Mouse (Mus musculus) brain, embryonic 14.5 days (tissue): ENCODE data around the gene Mettl21e.

Experiments
- CTCF ChIP-seq: fragments of 200-500 bp; IDR thresholded peaks from 2 replicates; pipeline ENCODE4 v1.5.1; 2012; ENCODE audit warnings: inconsistent platforms, mild to moderate bottlenecking, moderate library complexity, borderline replicate concordance; ENCODE audit not compliant: insufficient read depth, insufficient read length; ENCODE audit errors: extremely low read depth
- POLR2A ChIP-seq: fragments of 200-500 bp; IDR thresholded peaks from 2 replicates; pipeline ENCODE4 v1.6.1; 2012; ENCODE audit warnings: mild to moderate bottlenecking, inconsistent platforms, borderline replicate concordance; ENCODE audit not compliant: poor library complexity, insufficient read depth, insufficient read length, severe bottlenecking; ENCODE audit errors: extremely low read depth

GRCm38 (mm10) chr1:44217118-44217517 lies 1.6 kb downstream of the Mettl21e start:
- TF ChIP-seq CTCF (no peak), POLR2A (no peak)
